Mouse (Mus musculus): ENCODE measurements around the gene Hist2h2ac. TPM values are rescaled to one million over a fixed set of nuclear protein-coding genes. Genes with fewer than 3 reads are reported as not detected.
"Not testable (repeated sequence)": the region's sequence is repeated elsewhere in the genome, so short reads cannot be mapped to it uniquely, and the experiment has no call there.

Hist2h2ac gene
- total RNA-seq (2014; rRNA removed; ENCODE audit: low replicate concordance), result 861 and 913 TPM in 2 replicates
- polyA plus RNA-seq (2015; fragmentation: Nextera tagmentation; extraction: Ambion mirVana), result 2.5 and 3.4 TPM in 2 replicates

- Histone ChIP-seq H3K27ac (ENCODE audit: low read depth) (peak within 1 kb of the TSS; percentile 96), H3K4me1 (ENCODE audit: control insufficient read depth, insufficient read depth) (peaks cover 32% of the 10 kb centered on the region), H3K36me3 (replicated peaks; ENCODE audit: control insufficient read depth, insufficient read depth, low read length) (no peaks in the 10 kb centered on the region), H3K27me3 (ENCODE audit: control insufficient read depth, insufficient read depth, low read length) (no peaks in the 10 kb centered on the region), H3K9ac (replicated peaks; ENCODE audit: low read depth, low read length) (peak within 1 kb of the TSS; percentile 83), H3K9me3 (replicated peaks; ENCODE audit: control insufficient read depth, low read length) (no peaks in the 10 kb centered on the region), H3K4me2 (ENCODE audit: low read depth, low read length) (peak within 1 kb of the TSS; percentile 82), H3K4me3 (ENCODE audit: low read depth, low read length) (peak within 1 kb of the TSS; percentile 64)
- ATAC-seq (ENCODE audit: insufficient read depth, low read depth) (peak; percentile 89), DNase-seq (ENCODE audit: low spot score) (peak; percentile 99)
- TF ChIP-seq EP300 (IDR thresholded peaks at IDR 0.05; ENCODE audit: low read depth) (peak; percentile 71; the same call in 1 of the 2 replicates), CTCF (IDR thresholded peaks at IDR 0.05; ENCODE audit: low read depth) (no peak; the same call in 1 of the 2 replicates)
- under 1% methylated on average over 43 of the region's 43 CpGs for WGBS
Measured at GRCm38 (mm10) chr3:96220765-96221639, at the start of gene Hist2h2ac, which contains the start of gene Hist2h2be. Gene Hist2h2ac (minus strand): TSS chr3:96220880. Gene Hist2h2be (plus strand): TSS chr3:96221119.

- H3K27ac ChIP-seq (ENCODE audit: low read depth), result peak within 1 kb of the TSS; percentile 95
- H3K9ac ChIP-seq (replicated peaks; ENCODE audit: low read depth, low read length), result peak within 1 kb of the TSS; percentile 60
- H3K4me2 ChIP-seq (ENCODE audit: low read depth, low read length), result peak within 1 kb of the TSS; percentile 75
- DNase-seq (ENCODE audit: low spot score) (peak; percentile 98), ATAC-seq (ENCODE audit: insufficient read depth, low read depth) (peak; percentile 95)
- peaks cover 8% of the 10 kb centered on the region; the same call in 1 of the 2 replicates for H3K4me1 ChIP-seq (ENCODE audit: control insufficient read depth, insufficient read depth)
- H3K27me3 ChIP-seq (ENCODE audit: control insufficient read depth, insufficient read depth, low read length), result no peaks in the 10 kb centered on the region
- WGBS, result 2% methylated on average over 45 of the region's 45 CpGs
- peak within 1 kb of the TSS; percentile 54 for H3K4me3 ChIP-seq (ENCODE audit: low read depth, low read length)
- no peaks in the 10 kb centered on the region for H3K9me3 ChIP-seq (replicated peaks; ENCODE audit: control insufficient read depth, low read length)
- no peaks in the 10 kb centered on the region for H3K36me3 ChIP-seq (replicated peaks; ENCODE audit: control insufficient read depth, insufficient read depth, low read length)
- no peak for TF ChIP-seq CTCF (IDR thresholded peaks at IDR 0.05; ENCODE audit: low read depth)
- TF ChIP-seq EP300 (IDR thresholded peaks at IDR 0.05; ENCODE audit: low read depth), result no peak
Measured at GRCm38 (mm10) chr3:96269511-96270474, 49.1 kb upstream of the Hist2h2ac start, which contains the start of gene Hist2h2bb. Gene Hist2h2bb (plus strand): TSS chr3:96269752.

- DNase-seq (ENCODE audit: low spot score), result not testable (repeated sequence)
Measured at GRCm38 (mm10) chr3:96268776-96269378, 48.2 kb upstream of the Hist2h2ac start.

GRCm38 (mm10) chr3:96268051-96268775 lies 47.5 kb upstream of the Hist2h2ac start, which contains the start of gene Hist2h3b:
Gene Hist2h3b (plus strand): TSS chr3:96268654.
- Histone ChIP-seq H3K4me1 (ENCODE audit: control insufficient read depth, insufficient read depth) (peaks cover 17% of the 10 kb centered on the region; the same call in 1 of the 2 replicates), H3K4me3 (ENCODE audit: low read depth, low read length) (peak within 1 kb of the TSS; percentile 54), H3K27ac (ENCODE audit: low read depth) (peak within 1 kb of the TSS; percentile 95), H3K4me2 (ENCODE audit: low read depth, low read length) (peak within 1 kb of the TSS; percentile 75), H3K9me3 (replicated peaks; ENCODE audit: control insufficient read depth, low read length) (no peaks in the 10 kb centered on the region), H3K36me3 (replicated peaks; ENCODE audit: control insufficient read depth, insufficient read depth, low read length) (no peaks in the 10 kb centered on the region), H3K9ac (replicated peaks; ENCODE audit: low read depth, low read length) (peak within 1 kb of the TSS; percentile 60), H3K27me3 (ENCODE audit: control insufficient read depth, insufficient read depth, low read length) (no peaks in the 10 kb centered on the region)
- TF ChIP-seq EP300 (IDR thresholded peaks at IDR 0.05; ENCODE audit: low read depth), result no peak
- ATAC-seq (ENCODE audit: insufficient read depth, low read depth) (peak; percentile 45), DNase-seq (ENCODE audit: low spot score) (peak; percentile 85)
- 29% methylated on average over 29 of the region's 30 CpGs for WGBS

More at GRCm38 (mm10) chr3:96268776-96269378, 48.2 kb upstream of the Hist2h2ac start:
- peak overlapping the region; percentile 95 for H3K27ac ChIP-seq (ENCODE audit: low read depth)
- not testable (repeated sequence) for H3K36me3 ChIP-seq (replicated peaks; ENCODE audit: control insufficient read depth, insufficient read depth, low read length); H3K27me3 ChIP-seq (ENCODE audit: control insufficient read depth, insufficient read depth, low read length); H3K9me3 ChIP-seq (replicated peaks; ENCODE audit: control insufficient read depth, low read length)
- H3K4me1 ChIP-seq (ENCODE audit: control insufficient read depth, insufficient read depth), result peaks cover 17% of the 10 kb centered on the region; the same call in 1 of the 2 replicates
- H3K4me3 ChIP-seq (ENCODE audit: low read depth, low read length), result peak overlapping the region; percentile 54
- peak overlapping the region; percentile 60 for H3K9ac ChIP-seq (replicated peaks; ENCODE audit: low read depth, low read length)
- ATAC-seq (ENCODE audit: insufficient read depth, low read depth), result peak; percentile 30
- 2% methylated on average over 9 of the region's 44 CpGs for WGBS
- peak overlapping the region; percentile 75 for H3K4me2 ChIP-seq (ENCODE audit: low read depth, low read length)

Measured in heart, postnatal 0 days (tissue).